Mouse (Mus musculus) small intestine, adult 2 months (tissue): ENCODE measurements around the gene Man1a2. TPM values are rescaled to one million over a fixed set of nuclear protein-coding genes. Genes with fewer than 3 reads are reported as not detected.

Experiments
- H3K27ac ChIP-seq: fragments of 200-500 bp; 2 replicates; pipeline ENCODE4 v1.5.1; 2012; ENCODE audit warnings: low read depth, low read length, control low read depth, inconsistent platforms; ENCODE audit not compliant: insufficient read depth
- H3K27me3 ChIP-seq: fragments of 200-500 bp; 2 replicates; pipeline ENCODE4 v1.6.1; 2012; ENCODE audit warnings: mild to moderate bottlenecking, moderate library complexity, low read length, inconsistent platforms; ENCODE audit not compliant: control insufficient read depth, insufficient read depth
- H3K36me3 ChIP-seq: fragments of 200-500 bp; 2 replicates; pipeline ENCODE4 v1.6.1; 2012; ENCODE audit warnings: mild to moderate bottlenecking, low read length, control low read depth, inconsistent platforms; ENCODE audit not compliant: control insufficient read depth, insufficient read depth
- H3K4me1 ChIP-seq: fragments of 200-500 bp; 2 replicates; pipeline ENCODE4 v1.6.1; 2012; ENCODE audit warnings: low read length, inconsistent platforms, mixed read lengths; ENCODE audit not compliant: control insufficient read depth, insufficient read depth, insufficient read length
- H3K4me3 ChIP-seq: fragments of 200-500 bp; 2 replicates; pipeline ENCODE4 v1.5.1; 2012; ENCODE audit warnings: low read depth, mild to moderate bottlenecking, control low read depth, inconsistent platforms, low read length, moderate library complexity
- CTCF ChIP-seq: fragments of 200-500 bp; IDR thresholded peaks from 2 replicates; pipeline ENCODE4 v1.5.1; 2012; ENCODE audit warnings: low read depth, mild to moderate bottlenecking, control low read depth, inconsistent platforms, low read length, moderate library complexity, mixed read lengths; ENCODE audit not compliant: insufficient replicate concordance, insufficient read length; ENCODE audit errors: extremely low read depth
- POLR2A ChIP-seq: fragments of 200-500 bp; IDR thresholded peaks from 2 replicates; pipeline ENCODE4 v1.6.1; 2012; ENCODE audit warnings: low read depth, mild to moderate bottlenecking, control low read depth, inconsistent platforms, low read length, moderate library complexity
- WGBS: fragments of 180-500 bp; shearing (Covaris S2); methylation state at CpG from one replicate; pipeline ENCODE4 v1.1.7; 2018; 5-methylcytosine and 5-hydroxymethylcytosine counted together
- polyA plus RNA-seq: library from polyadenylated mRNA; depleted of rRNA; stranded (reverse); fragments of >200 nt; gene quantifications from 2 replicates; pipeline ENCODE4 v1.2.3, GENCODE M21; 2012

Man1a2 gene
- polyA plus RNA-seq, 1 experiment, result 31.1 TPM

DNA sequence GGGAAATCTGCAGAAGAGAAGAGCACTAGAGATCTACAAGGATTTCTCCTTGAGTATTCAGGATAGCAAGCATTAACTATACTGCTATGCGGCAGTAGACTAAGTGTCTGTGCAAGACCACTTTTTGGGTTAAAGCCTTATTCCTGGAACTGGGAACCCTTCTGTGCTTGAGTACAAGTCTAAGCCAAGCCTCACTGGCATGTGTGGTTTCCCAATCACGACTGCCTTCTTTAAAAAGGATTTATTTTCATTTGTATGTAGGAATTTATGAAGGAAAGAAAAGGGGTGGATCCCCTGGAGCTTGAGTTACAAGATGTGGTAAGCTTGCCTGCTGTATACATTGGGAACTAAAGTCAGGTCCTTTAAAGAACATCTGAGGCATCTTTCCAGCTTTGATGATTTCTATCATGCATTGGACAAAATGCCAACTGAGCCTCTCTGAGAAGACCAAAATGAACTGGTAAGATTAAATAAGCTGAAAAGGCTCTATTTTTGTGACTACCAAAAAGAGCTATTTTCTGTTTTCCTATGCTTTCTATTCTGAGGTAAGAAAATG is 86.0 kb downstream of the Man1a2 start:
- H3K4me3 ChIP-seq, result no peak overlapping the region
- no peak overlapping the region for H3K27ac ChIP-seq
- no peaks in the 10 kb centered on the region for H3K27me3 ChIP-seq
- no peaks in the 10 kb centered on the region for H3K4me1 ChIP-seq
- peaks cover 4% of the 10 kb centered on the region; the same call in 1 of the 2 replicates for H3K36me3 ChIP-seq
- WGBS, result 91% methylated on average over 2 of the region's 2 CpGs
- TF ChIP-seq POLR2A (no peak), CTCF (no peak)

GRCm38 (mm10) chr3:100591053-100591452 is 94.2 kb downstream of the Man1a2 start:
- Histone ChIP-seq H3K4me3 (no peak overlapping the region), H3K4me1 (no peaks in the 10 kb centered on the region), H3K27ac (no peak overlapping the region), H3K27me3 (no peaks in the 10 kb centered on the region), H3K36me3 (peaks cover 19% of the 10 kb centered on the region)
- TF ChIP-seq POLR2A (no peak), CTCF (no peak)
- 94% methylated on average over 4 of the region's 4 CpGs for WGBS

DNA sequence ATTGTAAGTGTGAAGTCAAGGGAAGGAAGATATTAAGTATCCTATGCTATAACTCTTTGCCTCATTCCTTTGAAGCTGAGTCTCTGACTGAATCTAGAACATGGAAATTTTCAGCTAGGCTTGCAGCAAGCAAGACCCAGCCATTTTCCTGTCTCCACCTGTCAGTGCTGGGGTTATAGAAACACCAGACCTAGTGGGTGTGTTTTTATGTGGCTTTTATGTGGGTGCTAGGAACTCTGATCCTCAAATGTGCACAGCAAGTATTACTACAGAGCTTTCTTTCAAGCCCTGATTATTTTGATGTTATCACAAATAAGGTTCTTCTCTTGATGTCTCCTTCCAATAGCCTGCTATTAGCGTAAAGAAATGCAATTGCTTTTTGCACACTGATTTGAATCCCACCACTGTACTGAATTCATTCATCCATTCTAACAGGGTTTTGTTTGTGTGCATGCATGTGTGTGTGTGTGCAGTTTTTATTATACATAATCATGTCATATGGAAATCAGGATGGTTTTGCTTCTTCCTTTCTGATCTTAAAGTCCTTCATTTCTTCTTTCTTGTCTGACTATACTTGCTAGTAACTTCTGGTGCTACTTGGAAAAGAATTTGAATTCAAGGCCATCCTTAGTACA is 102.5 kb downstream of the Man1a2 start:
- no peak overlapping the region for H3K4me3 ChIP-seq
- H3K4me1 ChIP-seq, result no peaks in the 10 kb centered on the region
- no peaks in the 10 kb centered on the region for H3K27me3 ChIP-seq
- WGBS, result 98% methylated on average over 1 of the region's 1 CpGs
- TF ChIP-seq POLR2A (no peak), CTCF (no peak)
- peaks cover 22% of the 10 kb centered on the region for H3K36me3 ChIP-seq
- H3K27ac ChIP-seq, result no peak overlapping the region

DNA sequence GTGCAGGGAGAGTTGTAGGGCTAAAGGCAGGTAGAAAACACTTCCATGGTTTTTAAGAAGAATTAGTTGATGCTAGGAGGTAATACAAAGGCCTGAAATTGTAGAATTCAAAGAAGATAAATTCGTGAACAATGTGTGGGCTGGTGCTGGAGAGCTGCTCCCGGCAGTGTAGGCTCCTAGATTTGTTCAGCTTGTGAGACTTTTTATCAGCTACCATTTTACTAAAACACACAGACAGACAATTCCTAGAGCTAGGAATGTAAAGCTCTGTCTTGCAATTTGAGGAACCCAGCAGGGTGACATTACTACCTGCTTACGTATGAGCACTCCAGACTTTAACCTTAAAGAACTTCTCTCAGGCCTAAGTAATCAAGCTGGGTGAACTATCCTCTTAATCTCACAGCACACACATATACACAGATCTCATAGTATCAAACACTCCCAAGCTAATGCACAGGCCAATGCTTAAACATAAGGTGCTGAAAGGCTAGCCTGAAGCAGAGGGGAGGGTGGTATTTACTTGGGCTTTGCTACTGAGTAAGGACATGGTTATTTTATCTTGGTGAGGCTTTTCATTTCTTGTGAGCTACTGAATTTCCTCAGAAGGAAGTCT is 112.6 kb downstream of the Man1a2 start:
- Histone ChIP-seq H3K4me3 (no peak overlapping the region), H3K4me1 (no peaks in the 10 kb centered on the region), H3K36me3 (peaks cover 16% of the 10 kb centered on the region), H3K27me3 (no peaks in the 10 kb centered on the region), H3K27ac (no peak overlapping the region)
- 84% methylated on average over 3 of the region's 3 CpGs for WGBS
- TF ChIP-seq CTCF, result no peak
- TF ChIP-seq POLR2A, result no peak

- no peaks in the 10 kb centered on the region for H3K4me1 ChIP-seq
- H3K4me3 ChIP-seq, result no peak overlapping the region
- H3K27me3 ChIP-seq, result no peaks in the 10 kb centered on the region
- WGBS, result 82% methylated on average over 13 of the region's 13 CpGs
- TF ChIP-seq POLR2A, result no peak
- TF ChIP-seq CTCF, result peak; percentile 39; the same call in 1 of the 2 replicates
- no peak overlapping the region for H3K27ac ChIP-seq
- peaks cover 12% of the 10 kb centered on the region for H3K36me3 ChIP-seq
These were observed 116.6 kb downstream of the Man1a2 start for GRCm38 (mm10) chr3:100568443-100569390.

- no peak overlapping the region for H3K27ac ChIP-seq
- TF ChIP-seq CTCF, result no peak
- no peak for TF ChIP-seq POLR2A
- H3K4me1 ChIP-seq, result no peaks in the 10 kb centered on the region
- 81% methylated on average over 2 of the region's 2 CpGs for WGBS
- H3K36me3 ChIP-seq, result peaks cover 11% of the 10 kb centered on the region
- no peak overlapping the region for H3K4me3 ChIP-seq
- H3K27me3 ChIP-seq, result no peaks in the 10 kb centered on the region
These were observed 121.7 kb downstream of the Man1a2 start for GRCm38 (mm10) chr3:100563565-100563964.

GRCm38 (mm10) chr3:100562455-100562854 is 122.8 kb downstream of the Man1a2 start:
- H3K27me3 ChIP-seq, result no peaks in the 10 kb centered on the region
- TF ChIP-seq CTCF (no peak), POLR2A (no peak)
- no peak overlapping the region for H3K27ac ChIP-seq
- WGBS, result 93% methylated on average over 7 of the region's 7 CpGs
- peaks cover 9% of the 10 kb centered on the region; the same call in 1 of the 2 replicates for H3K36me3 ChIP-seq
- no peaks in the 10 kb centered on the region for H3K4me1 ChIP-seq
- H3K4me3 ChIP-seq, result no peak overlapping the region
